Mouse (Mus musculus) E14TG2a.4 (cell line): ENCODE data around the gene Ttc7b.

ENCODE experiments used
- H3K27me3 ChIP-seq: 2 replicates; pipeline ENCODE4 v1.6.1; 2014; ENCODE audit warnings: low read length, control low read depth; ENCODE audit not compliant: insufficient read depth
- H3K36me3 ChIP-seq: 2 replicates; pipeline ENCODE4 v1.6.1; 2014; ENCODE audit warnings: low read length, control low read depth; ENCODE audit not compliant: insufficient read depth
- H3K4me1 ChIP-seq: replicated peaks from 2 replicates; pipeline ENCODE4 v1.6.1; 2014; ENCODE audit warnings: low read depth, low read length, control low read depth
- H3K4me3 ChIP-seq: replicated peaks from 2 replicates; pipeline ENCODE4 v1.5.1; 2014; ENCODE audit warnings: mild to moderate bottlenecking, low read length
- H3K9me3 ChIP-seq: 2 replicates; pipeline ENCODE4 v1.6.1; 2014; ENCODE audit warnings: low read length, control low read depth
- CTCF ChIP-seq: conservative IDR thresholded peaks from 2 replicates; pipeline ENCODE4 v1.5.1; 2014; ENCODE audit warnings: low read length
- NANOG ChIP-seq: IDR thresholded peaks from 2 replicates; pipeline ENCODE4 v1.6.1; 2014; ENCODE audit warnings: borderline replicate concordance, low read length, mixed read lengths
- POU5F1 ChIP-seq: IDR thresholded peaks from 2 replicates; pipeline ENCODE4 v1.6.1; 2014; ENCODE audit warnings: low read length, borderline replicate concordance

Ttc7b gene

DNA sequence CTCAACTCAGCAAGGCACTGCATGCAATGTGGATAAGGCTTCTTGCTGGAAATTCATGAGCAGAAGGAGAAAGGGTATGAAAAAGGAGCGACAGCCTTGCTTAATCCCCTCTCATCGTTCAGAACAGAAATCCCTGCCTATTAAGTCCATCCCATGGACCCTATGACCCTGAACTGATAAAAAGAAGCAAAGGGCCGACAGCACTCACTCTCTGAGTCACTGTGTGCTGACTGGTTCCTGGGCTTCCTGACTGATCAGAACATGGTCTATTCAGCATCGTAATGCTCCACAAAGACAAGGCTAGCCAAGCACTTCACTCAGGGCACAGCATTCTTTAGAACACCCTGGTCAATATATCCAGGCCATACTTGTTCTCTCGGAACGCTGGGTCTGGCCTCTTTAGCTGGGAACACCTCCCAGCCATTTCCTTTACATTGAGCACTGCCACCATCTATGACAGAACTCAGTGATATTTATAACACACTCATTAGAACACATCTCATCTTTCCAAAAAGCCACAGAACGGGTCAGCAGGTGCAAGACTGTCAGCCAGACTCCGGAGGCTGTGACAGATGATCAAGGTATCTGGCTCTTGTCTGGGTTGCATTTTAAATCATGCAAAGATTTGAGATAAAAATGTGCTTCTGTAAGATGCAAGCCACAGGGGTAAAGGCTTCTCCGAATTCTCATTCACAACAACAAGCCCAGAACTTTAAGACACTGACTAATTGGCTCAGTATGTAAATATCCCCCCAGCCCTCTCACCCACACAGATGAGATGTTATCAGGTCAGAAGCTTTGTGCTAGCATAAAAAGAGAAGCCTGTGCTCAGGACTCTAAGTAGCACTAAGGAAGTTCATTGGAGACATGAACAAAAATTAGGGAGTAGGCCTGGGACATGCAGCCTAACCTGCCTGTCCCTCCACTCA, 100.4 kb downstream of the Ttc7b start:
- TF ChIP-seq CTCF: no peak
- TF ChIP-seq NANOG: no peak
- TF ChIP-seq POU5F1: no peak
- Histone ChIP-seq H3K36me3 (peaks cover 12% of the 10 kb centered on the region), H3K4me1 (peaks cover 5% of the 10 kb centered on the region; the same call in 1 of the 2 replicates)

DNA sequence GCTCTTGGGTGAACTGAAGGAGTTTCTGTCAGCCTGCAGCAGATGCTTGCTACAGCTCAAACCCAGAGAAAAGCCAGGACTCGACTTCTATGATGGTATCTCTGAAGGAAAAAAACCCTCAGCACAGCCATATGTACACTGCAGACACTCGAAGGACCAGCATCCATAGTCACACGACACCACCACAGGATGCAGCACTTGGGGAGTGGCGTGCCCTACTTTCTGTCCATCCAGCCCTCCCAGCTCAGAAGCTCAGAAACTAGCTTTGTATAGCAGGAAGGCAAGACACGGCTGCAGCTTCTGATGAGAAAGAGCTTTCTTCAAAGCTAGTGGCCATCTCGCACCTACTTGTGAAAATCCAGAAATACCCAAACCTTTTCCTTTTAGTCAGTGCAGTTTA, 104.8 kb downstream of the Ttc7b start:
- Histone ChIP-seq H3K4me1 (peaks cover 11% of the 10 kb centered on the region), H3K36me3 (peaks cover 30% of the 10 kb centered on the region), H3K4me3 (no peak overlapping the region), H3K9me3 (no peaks in the 10 kb centered on the region), H3K27me3 (no peaks in the 10 kb centered on the region)
- TF ChIP-seq CTCF: no peak
- TF ChIP-seq NANOG: no peak
- TF ChIP-seq POU5F1: no peak

More for the DNA sequence above, 100.4 kb downstream of the Ttc7b start:
- H3K9me3 ChIP-seq: no peaks in the 10 kb centered on the region
- H3K27me3 ChIP-seq: no peaks in the 10 kb centered on the region
- no peak overlapping the region for H3K4me3 ChIP-seq

DNA sequence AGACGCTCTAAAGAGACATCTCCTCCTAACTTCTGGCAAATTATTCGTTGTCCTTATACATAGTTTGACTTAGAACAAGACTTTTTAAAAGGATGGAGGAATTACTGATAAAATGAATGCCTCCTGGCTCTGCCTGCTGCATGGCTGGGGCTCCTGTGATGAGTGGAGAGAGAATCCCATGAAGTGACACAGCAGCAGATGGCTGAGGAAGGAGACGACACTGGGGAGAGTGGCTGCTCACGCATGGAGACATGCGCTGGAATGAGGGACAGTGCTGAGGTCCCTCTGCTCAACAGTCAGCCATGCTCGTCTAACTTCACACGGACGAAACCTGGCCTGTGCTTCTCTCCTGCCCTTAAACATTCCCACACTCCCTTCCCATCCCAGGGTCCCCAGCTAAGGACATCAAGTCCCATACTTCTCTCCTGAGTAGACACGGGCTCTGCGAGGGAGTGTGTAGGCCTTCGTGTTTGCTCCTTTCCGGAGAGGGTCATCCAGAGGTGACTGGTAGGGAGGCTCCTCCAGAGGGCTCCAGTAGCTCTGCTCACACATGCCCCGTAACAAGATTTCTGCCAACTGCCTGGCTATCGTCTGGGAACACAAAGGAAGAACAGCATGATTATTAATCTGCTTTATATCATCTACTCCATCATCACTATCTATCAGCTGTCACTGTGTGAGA, 105.8 kb downstream of the Ttc7b start:
- no peak overlapping the region for H3K4me3 ChIP-seq
- no peak for TF ChIP-seq NANOG
- no peak for TF ChIP-seq CTCF
- TF ChIP-seq POU5F1: no peak
- H3K4me1 ChIP-seq: peaks cover 11% of the 10 kb centered on the region
- H3K27me3 ChIP-seq: no peaks in the 10 kb centered on the region
- H3K9me3 ChIP-seq: no peaks in the 10 kb centered on the region
- H3K36me3 ChIP-seq: peaks cover 30% of the 10 kb centered on the region

DNA sequence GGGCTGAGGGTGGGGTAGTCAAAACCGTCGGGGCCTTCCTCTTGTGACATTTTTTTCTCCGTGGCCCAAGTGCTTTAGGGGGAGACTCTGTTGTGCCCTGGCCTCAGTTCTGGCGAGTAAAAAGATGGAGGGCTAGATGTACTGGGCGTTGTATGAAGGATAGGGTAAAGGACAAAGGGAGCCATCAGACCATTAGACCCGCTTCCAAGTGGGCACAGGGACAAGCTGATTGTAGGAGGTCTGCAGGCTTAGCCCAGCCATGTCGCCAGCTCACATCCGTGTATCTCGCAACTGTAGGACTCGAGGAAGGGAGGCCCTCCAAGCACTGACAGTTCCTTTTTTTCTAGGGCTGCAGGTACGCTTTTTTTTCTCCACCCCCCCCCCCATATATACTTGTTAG, 111.9 kb downstream of the Ttc7b start:
- Histone ChIP-seq H3K4me1 (peaks cover 43% of the 10 kb centered on the region), H3K27me3 (no peaks in the 10 kb centered on the region)
- TF ChIP-seq POU5F1 (no peak), NANOG (no peak), CTCF (no peak)

DNA sequence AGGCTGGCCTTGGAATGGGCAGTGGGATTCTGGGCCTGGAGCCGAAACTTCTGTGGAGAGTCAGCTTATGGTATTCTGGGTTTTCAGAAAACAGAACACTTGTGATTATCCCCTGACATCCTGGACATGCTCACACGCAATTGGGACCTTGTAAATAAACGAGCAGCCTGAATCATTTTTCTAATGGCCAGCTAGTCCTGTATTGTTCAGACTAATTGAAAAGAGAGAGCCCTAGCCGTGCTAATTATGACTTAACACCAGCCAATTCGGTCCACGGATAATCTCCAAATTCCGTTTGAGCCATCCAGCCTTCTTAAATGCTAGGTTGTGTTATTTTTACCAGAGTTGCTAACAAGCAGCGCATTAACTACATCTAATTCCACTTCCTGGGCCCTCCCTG, 112.5 kb downstream of the Ttc7b start:
- Histone ChIP-seq H3K9me3 (no peaks in the 10 kb centered on the region), H3K27me3 (no peaks in the 10 kb centered on the region), H3K4me1 (peaks cover 47% of the 10 kb centered on the region), H3K36me3 (peaks cover 27% of the 10 kb centered on the region), H3K4me3 (no peak overlapping the region)
- TF ChIP-seq CTCF: no peak

More for the DNA sequence above, 111.9 kb downstream of the Ttc7b start:
- Histone ChIP-seq H3K4me3 (no peak overlapping the region), H3K9me3 (no peaks in the 10 kb centered on the region), H3K36me3 (peaks cover 26% of the 10 kb centered on the region)

DNA sequence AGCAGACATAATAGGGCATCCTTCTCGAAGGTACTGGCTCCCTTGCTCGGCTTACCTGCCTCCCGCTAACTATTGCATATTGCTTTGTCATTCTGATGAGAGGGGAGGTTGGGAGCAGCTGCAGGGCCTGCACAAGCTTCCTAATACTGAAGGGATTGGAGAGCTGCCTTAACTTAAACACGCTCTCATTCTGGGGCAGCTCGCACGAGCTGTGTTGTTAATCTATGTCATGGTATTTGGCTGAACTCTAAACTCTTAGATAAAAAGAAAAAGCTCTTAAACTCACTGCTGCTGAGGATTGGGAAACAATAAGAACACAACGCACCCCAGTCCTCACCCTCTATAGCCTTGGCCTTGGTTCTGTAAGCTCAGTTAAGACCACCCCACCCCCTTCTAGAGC, 113.3 kb downstream of the Ttc7b start:
- H3K9me3 ChIP-seq: no peaks in the 10 kb centered on the region
- no peaks in the 10 kb centered on the region for H3K27me3 ChIP-seq
- peaks cover 34% of the 10 kb centered on the region for H3K36me3 ChIP-seq
- H3K4me3 ChIP-seq: no peak overlapping the region
- TF ChIP-seq NANOG (no peak), POU5F1 (peak; percentile 62; the same call in 1 of the 2 replicates), CTCF (no peak)
- H3K4me1 ChIP-seq: peaks cover 47% of the 10 kb centered on the region

DNA sequence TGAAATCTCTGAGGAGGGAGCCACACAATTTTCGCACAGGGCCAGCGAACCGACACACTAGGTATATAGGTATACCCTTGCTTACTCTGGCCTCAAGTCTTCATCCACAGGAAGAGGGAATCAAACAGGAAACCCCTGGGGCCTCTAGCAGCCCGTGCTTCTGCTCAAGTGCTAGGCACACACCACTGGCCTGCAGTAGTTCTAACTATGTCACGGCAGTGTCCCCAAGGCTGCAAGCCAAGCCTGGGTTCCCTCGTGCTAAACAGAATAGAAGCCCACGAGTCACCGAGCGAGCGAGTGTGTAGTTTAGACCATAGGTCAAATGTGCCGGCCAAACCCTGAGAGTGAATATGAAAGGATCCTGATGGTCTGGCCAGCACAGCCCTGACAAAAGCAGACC, 114.5 kb downstream of the Ttc7b start:
- Histone ChIP-seq H3K9me3 (no peaks in the 10 kb centered on the region), H3K36me3 (peaks cover 47% of the 10 kb centered on the region), H3K4me3 (no peak overlapping the region), H3K4me1 (peaks cover 47% of the 10 kb centered on the region), H3K27me3 (no peaks in the 10 kb centered on the region)
- TF ChIP-seq POU5F1: no peak
- no peak for TF ChIP-seq CTCF
- TF ChIP-seq NANOG: no peak

DNA sequence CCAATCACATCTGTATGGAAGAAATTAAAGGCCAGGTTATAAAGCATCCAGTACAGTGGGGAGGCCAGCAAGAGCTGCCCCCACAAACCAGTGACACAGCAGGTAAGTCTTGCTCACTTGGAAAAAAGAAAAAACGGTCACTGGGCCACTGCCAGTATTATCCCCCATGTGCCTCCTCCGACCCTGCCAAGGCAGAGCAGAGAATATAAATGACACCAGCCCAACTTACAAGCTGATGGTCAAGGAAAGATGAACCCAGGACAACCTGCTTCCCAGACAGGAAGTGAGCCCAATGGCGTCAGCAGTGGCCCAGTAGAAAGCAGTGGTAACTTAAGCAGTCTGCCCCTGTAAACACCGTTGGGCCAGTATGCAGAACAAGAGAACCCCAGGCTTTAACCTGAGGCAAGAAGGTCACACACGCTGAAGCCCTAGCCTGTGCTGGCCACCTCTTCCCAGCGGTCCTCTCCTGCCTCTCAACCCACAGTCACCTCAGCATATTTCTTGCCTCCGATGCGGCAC, 115.1 kb downstream of the Ttc7b start:
- Histone ChIP-seq H3K36me3 (peaks cover 52% of the 10 kb centered on the region), H3K9me3 (no peaks in the 10 kb centered on the region), H3K4me1 (peaks cover 47% of the 10 kb centered on the region), H3K4me3 (no peak overlapping the region), H3K27me3 (no peaks in the 10 kb centered on the region)
- TF ChIP-seq CTCF (no peak), NANOG (no peak), POU5F1 (no peak)
